ENCODE assay signal across 18 mouse cellular contexts in genomic region chr2:131749746-131750145, GRCm38 (mm10).
DNase-seq lines count a peak whose midpoint lies in the region; ATAC-seq and TF ChIP-seq lines count a peak whose summit lies in the region.
"Had no signal": no experiment of that assay in that cellular context is flagged by ENCODE, and none has a peak within 500 bp of the region (broad histone marks: within the 10 kb centered on the region; RNA-seq: fewer than 3 reads in every experiment).

No protein-coding gene starts in this region.

- no peak overlapping the region for H3K4me2 ChIP-seq in embryonic facial prominence, embryonic 15.5 days (replicated peaks)
- H3K4me2 ChIP-seq in lung, embryonic 15.5 days, result no peak overlapping the region
- H3K4me2 ChIP-seq: embryonic facial prominence, embryonic 12.5 days; midbrain, embryonic 11.5 days; neural tube, embryonic 15.5 days had no signal

- H3K4me1 ChIP-seq in embryonic facial prominence, embryonic 15.5 days, result 0 out of 2 replicates have a peak, but pooled peaks cover 5% of the 10 kb centered on the region
- H3K4me1 ChIP-seq in embryonic facial prominence, embryonic 10.5 days, result peaks cover 5% of the 10 kb centered on the region; the same call in 1 of the 2 replicates
- peaks cover 30% of the 10 kb centered on the region for H3K4me1 ChIP-seq in lung, embryonic 15.5 days
- H3K4me1 ChIP-seq in kidney, adult 2 months (ENCODE audit: control insufficient read depth, insufficient read depth, low read length), result no peaks in the 10 kb centered on the region
- H3K4me1 ChIP-seq: embryonic facial prominence, embryonic 12.5 days; forebrain, embryonic 10.5 days had no signal

- H3K9me3 ChIP-seq in embryonic facial prominence, embryonic 15.5 days (replicated peaks), result no peaks in the 10 kb centered on the region
- H3K9me3 ChIP-seq in embryonic facial prominence, embryonic 10.5 days, result no peaks in the 10 kb centered on the region
- no peaks in the 10 kb centered on the region for H3K9me3 ChIP-seq in lung, embryonic 15.5 days
- H3K9me3 ChIP-seq: embryonic facial prominence, embryonic 12.5 days; forebrain, embryonic 10.5 days; neural tube, embryonic 15.5 days had no signal

- H3K36me3 ChIP-seq in embryonic facial prominence, embryonic 15.5 days, result no peaks in the 10 kb centered on the region
- no peaks in the 10 kb centered on the region for H3K36me3 ChIP-seq in embryonic facial prominence, embryonic 10.5 days (replicated peaks)
- no peaks in the 10 kb centered on the region for H3K36me3 ChIP-seq in lung, embryonic 15.5 days
- no peaks in the 10 kb centered on the region for H3K36me3 ChIP-seq in kidney, adult 2 months (ENCODE audit: control insufficient read depth, insufficient read depth, low read length)
- H3K36me3 ChIP-seq: embryonic facial prominence, embryonic 12.5 days; forebrain, embryonic 10.5 days; neural tube, embryonic 15.5 days had no signal

- no peak for TF ChIP-seq CTCF in kidney, adult 2 months (conservative IDR thresholded peaks at IDR 0.05; ENCODE audit: insufficient read depth, insufficient read length, low read depth, low read length)

- H3K27ac ChIP-seq in embryonic facial prominence, embryonic 15.5 days (replicated peaks), result no peak overlapping the region; the same call in 1 of the 2 replicates
- no peak overlapping the region for H3K27ac ChIP-seq in embryonic facial prominence, embryonic 10.5 days (replicated peaks)
- H3K27ac ChIP-seq in lung, embryonic 15.5 days, result peak overlapping the region; percentile 81
- no peak overlapping the region for H3K27ac ChIP-seq in kidney, adult 2 months (ENCODE audit: insufficient read depth, low read depth, low read length)
- H3K27ac ChIP-seq: embryonic facial prominence, embryonic 12.5 days; forebrain, embryonic 10.5 days; macrophage; neural tube, embryonic 15.5 days had no signal

- 73% methylated on average over 3 of the region's 3 CpGs for WGBS in embryonic facial prominence, embryonic 15.5 days
- 93% methylated on average over 3 of the region's 3 CpGs for WGBS in embryonic facial prominence, embryonic 10.5 days
- WGBS in lung, embryonic 15.5 days, result 67% methylated on average over 3 of the region's 3 CpGs
- 65% methylated on average over 3 of the region's 3 CpGs for WGBS in kidney, adult 2 months

- ATAC-seq in embryonic facial prominence, embryonic 15.5 days (ENCODE audit: insufficient number of reproducible peaks, low FRiP score, low TSS enrichment, low read depth), result 0 out of 2 replicates have a peak, but pooled peaks have one; percentile 19
- ATAC-seq in lung, embryonic 15.5 days (ENCODE audit: borderline replicate concordance, extremely low read depth, low FRiP score, low TSS enrichment), result no peak
- no peak for ATAC-seq in monocyte, adult 5-6 weeks (replicated peaks; ENCODE audit: insufficient number of reproducible peaks, low FRiP score, low TSS enrichment, poor library complexity, severe bottlenecking)
- ATAC-seq: hindbrain, embryonic 16.5 days; intestine, postnatal 0 days had no signal

- H3K9ac ChIP-seq in embryonic facial prominence, embryonic 15.5 days, result no peak overlapping the region
- H3K9ac ChIP-seq in lung, embryonic 15.5 days, result no peak overlapping the region
- H3K9ac ChIP-seq: embryonic facial prominence, embryonic 12.5 days; neural tube, embryonic 15.5 days had no signal

- H3K27me3 ChIP-seq in embryonic facial prominence, embryonic 15.5 days, result no peaks in the 10 kb centered on the region
- H3K27me3 ChIP-seq in embryonic facial prominence, embryonic 10.5 days (replicated peaks; ENCODE audit: low read depth, poor library complexity, severe bottlenecking), result no peaks in the 10 kb centered on the region
- no peaks in the 10 kb centered on the region for H3K27me3 ChIP-seq in lung, embryonic 15.5 days
- H3K27me3 ChIP-seq in kidney, adult 2 months (replicated peaks; ENCODE audit: control insufficient read depth, insufficient read depth, low read length), result no peaks in the 10 kb centered on the region
- H3K27me3 ChIP-seq: embryonic facial prominence, embryonic 12.5 days; neural tube, embryonic 15.5 days had no signal

- DNase-seq in embryonic facial prominence, embryonic 10.5 days (ENCODE audit: low spot score), result no peak
- no peak for DNase-seq in lung, adult 18-20 months
- DNase-seq in kidney, adult 2 months, result peak; percentile 37
- peak; percentile 13 to 51 for DNase-seq in lung, postnatal 4 days
- DNase-seq in thymus, postnatal 14 days, result no peak
- DNase-seq: adrenal gland, postnatal 14 days; cerebellum, adult 18-20 months; thymus, postnatal 36 days had no signal

- no peak for TF ChIP-seq POLR2A in kidney, adult 2 months (IDR thresholded peaks at IDR 0.05; ENCODE audit: low read depth, low read length)

- H3K4me3 ChIP-seq in embryonic facial prominence, embryonic 15.5 days (replicated peaks), result no peak overlapping the region
- H3K4me3 ChIP-seq in embryonic facial prominence, embryonic 10.5 days, result no peak overlapping the region
- no peak overlapping the region for H3K4me3 ChIP-seq in lung, embryonic 15.5 days
- no peak overlapping the region for H3K4me3 ChIP-seq in kidney, adult 2 months (ENCODE audit: insufficient read depth, low read depth, low read length)
- H3K4me3 ChIP-seq: embryonic facial prominence, embryonic 12.5 days; forebrain, embryonic 10.5 days; neural tube, embryonic 15.5 days had no signal

Comparison
In these comparisons a context has a peak if more than half of its experiments do, and no peak if none do; other contexts are left out.
1. DNase-seq: peak in kidney, adult 2 months (single experiment) and lung, postnatal 4 days (2 of 2); none in embryonic facial prominence, embryonic 10.5 days (single experiment), lung, adult 18-20 months (0 of 2) and thymus, postnatal 14 days (single experiment).